Mouse (Mus musculus) megakaryocyte-erythroid progenitor cell, adult 5-6 weeks (primary cell): ENCODE results near the gene Klhl40. TPM values are rescaled to one million over a fixed set of nuclear protein-coding genes. Genes with fewer than 3 reads are reported as not detected.

Source experiments
- ATAC-seq: replicated peaks from 2 replicates; pipeline ENCODE4 v1.8.0; 2016; ENCODE audit warnings: mild to moderate bottlenecking, inconsistent platforms; ENCODE audit not compliant: severe bottlenecking, poor library complexity, low FRiP score, low TSS enrichment
- total RNA-seq, 2 experiments: library from RNA; stranded (forward) in 1 of 2; stranded (reverse) in 1 of 2; fragments of 200-1000, 215-1000 nt in 1 of 2; fragments of >200 nt in 1 of 2; fragmentation: Nextera tagmentation in 1 of 2; gene quantifications; 2 replicates each; pipeline ENCODE4 v1.2.3; 2014 to 2017

The Klhl40 gene
- total RNA-seq, 2 experiments from 2014 or later: not detected

DNA sequence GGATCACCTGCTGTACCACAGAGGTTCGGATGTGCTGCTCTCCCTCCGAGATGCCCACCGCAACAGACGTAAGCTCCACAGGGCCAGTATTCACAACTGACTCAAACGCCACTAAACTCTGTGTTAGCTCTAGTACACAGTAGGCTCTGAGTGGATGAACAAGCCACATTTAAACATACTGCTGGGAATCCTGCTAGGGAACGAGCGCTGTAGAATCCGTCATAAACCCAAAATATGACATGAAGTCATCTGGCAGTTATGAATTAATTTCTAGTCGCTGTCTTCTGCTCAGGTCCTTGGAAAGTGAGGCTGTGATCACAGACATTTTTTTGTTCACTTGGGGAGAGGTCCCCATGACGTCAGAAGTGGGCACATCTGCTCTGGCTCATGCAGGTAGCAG is 1.5 kb upstream of the Klhl40 start:
- no peak for ATAC-seq

DNA sequence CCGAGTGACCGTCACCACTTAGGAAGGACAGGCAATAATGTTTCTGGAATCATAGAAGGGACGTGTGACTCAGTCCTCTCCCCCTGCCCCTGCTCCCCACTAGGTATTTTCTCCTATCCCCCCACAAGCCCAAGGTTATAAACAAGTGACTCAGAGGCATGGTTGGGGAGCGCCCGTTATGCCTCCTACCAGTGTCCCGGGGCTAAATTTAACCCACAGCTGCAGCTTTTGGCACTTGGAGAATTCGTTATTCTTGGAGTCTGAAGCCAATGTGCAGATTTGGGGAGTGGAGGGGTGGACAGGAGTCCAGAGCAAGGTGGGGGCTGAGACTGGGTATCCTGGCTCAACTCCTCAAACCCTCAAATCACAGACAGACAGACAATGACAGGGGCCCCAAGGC is 896 bp upstream of the Klhl40 start:
- no peak for ATAC-seq

DNA sequence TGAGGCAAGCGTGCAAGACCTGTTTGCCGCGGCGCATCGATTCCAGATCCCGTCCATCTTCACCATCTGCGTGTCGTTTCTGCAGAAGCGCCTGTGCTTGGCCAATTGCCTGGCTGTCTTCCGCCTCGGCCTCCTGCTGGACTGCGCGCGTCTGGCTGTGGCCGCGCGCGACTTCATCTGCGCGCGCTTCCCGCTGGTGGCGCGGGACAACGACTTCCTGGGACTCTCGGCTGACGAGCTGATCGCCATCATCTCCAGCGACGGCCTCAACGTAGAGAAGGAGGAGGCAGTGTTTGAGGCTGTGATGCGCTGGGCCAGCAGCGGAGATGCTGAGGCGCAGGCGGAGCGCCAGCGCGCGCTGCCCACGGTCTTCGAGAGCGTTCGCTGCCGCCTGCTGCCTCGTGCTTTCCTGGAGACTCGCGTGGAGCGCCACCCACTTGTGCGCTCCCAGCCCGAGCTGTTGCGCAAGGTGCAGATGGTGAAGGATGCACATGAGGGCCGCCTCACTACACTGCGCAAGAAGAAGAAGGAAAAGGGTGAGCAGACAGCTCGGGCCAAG is 738 bp downstream of the Klhl40 start:
- ATAC-seq: no peak

DNA sequence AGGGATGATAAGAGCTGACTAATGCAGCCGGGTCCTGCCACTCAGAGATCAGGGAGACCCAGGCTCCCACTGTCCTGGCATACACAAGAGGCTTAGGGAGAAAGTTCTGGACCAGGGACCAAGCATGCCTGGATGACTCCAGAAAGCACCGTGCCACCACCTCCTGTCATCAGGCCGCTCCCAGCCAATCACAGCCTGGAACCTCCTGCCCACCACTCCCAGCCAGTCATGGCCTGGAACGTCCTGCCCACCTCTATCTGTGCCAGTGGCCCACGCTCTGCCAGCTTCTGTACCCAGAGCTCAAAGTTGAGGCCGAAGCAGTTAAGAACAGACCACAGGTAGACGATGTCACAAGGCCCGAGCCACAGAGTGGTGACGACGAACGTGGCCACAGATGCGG is 7.4 kb downstream of the Klhl40 start:
- no peak for ATAC-seq

DNA sequence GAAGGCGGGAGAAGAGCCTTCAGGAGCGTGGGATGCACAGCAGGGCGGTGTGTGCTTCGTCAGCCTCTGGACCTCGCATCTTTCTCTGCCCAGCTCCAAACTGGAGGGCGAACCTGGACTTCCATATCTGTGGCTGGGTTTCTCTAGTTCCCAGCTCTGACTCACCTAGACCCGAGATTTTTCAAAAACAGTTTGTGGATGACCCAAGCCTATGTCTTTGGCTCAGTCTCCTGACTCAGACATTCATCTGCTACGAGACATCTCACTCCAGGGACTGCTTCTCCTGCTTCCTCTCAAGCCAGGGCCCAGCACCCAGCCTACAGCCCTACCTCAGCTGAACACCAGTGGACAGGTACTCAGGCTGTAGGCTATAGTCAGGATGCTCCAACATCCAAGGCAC is 7.9 kb downstream of the Klhl40 start:
- no peak for ATAC-seq

DNA sequence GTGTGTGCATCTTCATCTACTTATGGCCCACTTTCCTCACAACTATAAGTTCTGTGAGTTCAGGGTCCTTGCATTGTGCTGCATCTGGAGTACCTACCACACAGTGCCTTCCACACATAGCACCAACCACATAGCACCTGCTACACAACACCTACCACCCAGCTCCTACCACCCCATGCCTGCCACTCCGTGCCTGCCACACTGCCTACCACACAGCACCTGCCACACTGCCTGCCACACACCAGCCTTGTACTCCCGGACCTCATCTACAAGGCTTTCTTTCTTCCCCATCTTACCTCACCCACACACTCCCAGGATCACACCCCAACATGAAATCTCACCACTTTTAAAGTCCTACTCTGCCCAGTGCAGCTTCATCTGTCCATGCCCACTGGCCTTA is 9.0 kb downstream of the Klhl40 start:
- ATAC-seq: no peak

DNA sequence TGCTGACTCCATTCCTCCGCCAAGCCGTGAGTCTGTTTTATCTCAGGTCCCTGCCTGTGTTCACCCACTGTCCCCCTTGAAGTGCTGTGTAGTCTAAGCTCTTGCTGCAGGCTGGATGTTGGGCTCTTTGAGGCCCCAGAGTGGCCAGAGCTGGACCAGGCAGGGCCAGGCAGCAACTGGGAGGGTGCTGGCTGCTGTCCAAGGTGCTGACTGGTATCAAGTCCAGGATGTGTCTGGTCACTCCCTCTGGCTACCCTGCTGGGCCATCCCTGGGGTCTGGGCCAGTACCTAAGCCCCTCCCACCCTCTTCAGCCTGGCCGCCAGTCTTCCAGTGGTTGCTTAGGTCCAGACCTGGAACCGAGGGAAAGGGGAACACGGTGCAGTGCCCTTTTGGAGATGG is 13.8 kb downstream of the Klhl40 start:
- ATAC-seq: peak; percentile 62

DNA sequence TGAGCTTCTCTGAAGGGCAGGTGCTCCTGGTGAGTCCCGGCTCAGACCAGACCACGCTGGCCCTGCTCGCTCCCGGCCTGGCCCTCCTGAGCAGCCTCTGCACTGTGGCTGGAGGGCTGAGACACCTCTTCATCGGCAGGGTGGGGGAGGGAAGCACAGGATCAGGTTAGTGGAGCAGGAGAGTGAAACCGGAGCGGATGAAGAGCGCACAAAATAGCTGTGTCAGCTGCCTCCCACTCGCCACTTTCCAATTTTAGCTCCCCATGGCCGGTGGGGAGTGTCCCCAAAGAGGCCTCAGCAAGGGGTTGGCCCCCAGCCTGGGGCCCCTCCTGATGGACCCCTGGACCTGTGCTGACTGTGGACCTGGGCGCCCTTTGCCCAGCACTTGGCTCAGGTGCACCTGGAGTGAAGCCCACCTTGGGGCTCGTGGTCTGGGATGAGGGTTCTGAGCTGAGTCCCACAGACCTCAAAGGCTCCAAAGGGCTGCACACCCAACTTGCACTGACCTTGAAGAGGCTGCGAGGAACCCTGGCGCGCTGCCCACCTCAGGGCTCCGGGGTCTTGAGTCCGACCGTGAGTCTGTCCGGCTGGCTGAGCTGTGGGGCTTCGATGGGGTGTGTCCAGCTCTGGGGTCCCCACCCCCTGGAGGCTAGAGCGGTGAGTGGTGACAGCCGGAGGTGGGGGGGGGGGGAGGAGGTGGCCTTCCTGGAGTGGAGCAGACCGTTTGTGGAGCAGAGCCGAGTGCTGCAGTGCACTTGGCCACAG is 14.5 kb downstream of the Klhl40 start, which contains the start of gene Hhatl:
Hhatl (minus strand) TSS at position 751 of the 765 bp plus-strand sequence.
- ATAC-seq: no peak

DNA sequence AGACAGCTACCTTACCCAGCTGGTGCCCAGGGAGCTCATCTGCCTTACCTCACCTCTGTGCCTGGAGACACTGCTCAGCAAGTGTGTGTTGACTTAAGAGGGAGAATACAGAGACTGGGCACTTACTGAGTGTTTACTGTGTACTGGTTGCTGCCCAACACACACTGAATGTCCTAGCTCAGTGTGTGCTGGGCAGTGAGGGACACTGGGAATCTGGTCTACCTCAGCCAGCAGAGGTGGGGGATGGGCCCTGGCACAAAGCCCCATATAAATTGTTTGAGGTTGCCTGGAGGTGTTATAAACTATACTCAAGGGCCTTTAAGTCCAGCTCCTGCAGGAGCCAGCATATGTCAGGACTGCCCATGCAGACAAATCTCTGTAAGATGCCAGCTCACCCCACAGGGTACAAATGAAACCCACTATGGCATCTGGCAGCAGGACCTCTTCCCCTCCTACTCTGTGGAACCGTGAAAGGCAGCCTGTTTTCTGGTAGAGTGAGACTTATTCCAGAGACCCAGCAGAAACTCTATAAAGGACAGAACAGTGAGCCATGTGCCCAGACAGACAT is 17.6 kb downstream of the Klhl40 start:
- ATAC-seq: no peak

DNA sequence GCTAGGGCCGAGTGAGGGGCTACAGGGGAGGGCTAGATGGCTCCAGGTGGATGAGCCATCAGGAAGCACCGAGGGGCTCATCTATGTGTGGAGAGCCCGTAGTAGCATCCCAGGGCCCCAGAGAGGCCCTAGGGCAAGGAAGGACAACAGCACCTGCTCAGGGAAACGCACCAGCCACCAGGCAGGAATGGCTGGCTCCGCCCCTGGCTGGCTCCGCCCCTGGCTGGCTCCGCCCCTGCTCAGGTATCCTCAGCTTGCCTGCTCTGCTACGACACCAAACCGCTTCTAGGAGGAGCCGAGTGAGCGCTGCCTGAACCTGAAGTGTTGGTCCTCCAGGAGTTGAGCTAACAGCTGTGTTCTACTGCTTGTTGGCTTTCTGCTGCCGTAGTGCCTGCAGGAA is 20.3 kb downstream of the Klhl40 start:
- no peak for ATAC-seq

DNA sequence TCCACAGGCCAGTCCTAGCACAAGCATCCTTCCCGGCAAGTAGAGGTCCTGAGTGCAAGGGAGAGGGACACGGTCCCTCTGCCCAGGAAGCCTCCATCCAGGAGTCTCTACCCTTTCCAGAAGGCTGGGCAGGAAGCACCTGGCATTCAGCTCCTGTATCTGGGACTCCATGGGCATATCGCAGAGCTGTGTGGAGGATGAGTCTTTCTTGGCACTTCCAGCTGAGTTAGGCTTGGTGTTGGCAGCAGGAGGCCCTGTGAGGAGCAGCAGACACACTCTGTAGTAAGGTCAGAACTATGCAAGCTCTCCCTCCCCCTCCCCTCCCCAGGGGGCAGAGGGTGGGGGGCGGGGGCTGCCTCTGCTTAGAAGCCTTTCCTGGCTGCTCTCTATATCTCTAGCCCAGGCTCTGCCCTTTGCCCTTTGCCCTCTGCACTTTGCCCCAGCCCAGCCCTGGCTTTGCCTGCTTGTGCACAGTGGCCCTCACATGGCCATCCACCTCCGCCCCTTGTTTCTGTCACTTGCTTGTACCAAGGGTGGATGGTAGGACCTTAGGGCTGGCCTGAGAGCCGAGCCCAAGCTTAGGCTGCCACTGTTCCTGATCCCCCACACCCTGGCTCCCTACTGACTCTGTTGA is 21.6 kb downstream of the Klhl40 start:
- no peak for ATAC-seq

DNA sequence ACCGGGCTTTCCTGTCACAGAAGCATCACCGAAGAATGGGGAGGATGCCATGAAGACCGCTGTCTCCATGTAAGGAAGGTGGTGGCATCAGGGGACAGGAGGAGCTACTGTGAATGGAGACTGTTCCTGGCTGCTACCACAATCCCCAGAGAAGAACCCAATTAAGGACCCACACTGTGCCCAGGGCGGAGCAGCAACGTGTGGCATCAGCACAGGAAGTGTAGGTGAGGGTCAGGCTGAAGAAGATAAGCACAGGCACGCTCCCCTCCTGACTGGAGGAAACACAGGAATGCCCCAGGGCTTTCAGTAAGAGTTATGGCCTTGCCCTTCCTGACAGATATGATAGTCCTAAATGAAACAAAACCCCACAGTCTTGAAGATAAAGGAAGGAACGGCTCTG is 25.3 kb downstream of the Klhl40 start:
- ATAC-seq: peak; percentile 49; the same call in 1 of the 2 replicates

DNA sequence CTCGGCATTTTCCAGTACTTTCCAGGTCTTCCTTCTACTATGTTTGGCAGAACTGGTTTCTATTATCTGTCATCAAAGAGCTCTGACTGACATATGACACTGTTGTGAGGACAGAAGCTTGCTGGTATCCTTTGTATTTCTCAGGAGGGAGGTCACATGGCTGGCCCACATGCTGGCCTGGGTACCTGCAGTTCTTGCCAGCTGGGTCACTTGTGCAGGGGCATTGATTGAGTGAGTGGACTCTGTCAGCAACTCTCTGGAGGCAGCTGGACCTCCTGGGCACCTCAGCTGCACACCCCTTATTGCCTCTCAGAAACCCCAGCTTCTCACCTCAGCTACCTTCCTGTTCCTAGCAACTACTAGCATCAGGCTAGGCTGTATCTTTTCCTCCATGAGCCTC is 30.1 kb downstream of the Klhl40 start:
- ATAC-seq: no peak

DNA sequence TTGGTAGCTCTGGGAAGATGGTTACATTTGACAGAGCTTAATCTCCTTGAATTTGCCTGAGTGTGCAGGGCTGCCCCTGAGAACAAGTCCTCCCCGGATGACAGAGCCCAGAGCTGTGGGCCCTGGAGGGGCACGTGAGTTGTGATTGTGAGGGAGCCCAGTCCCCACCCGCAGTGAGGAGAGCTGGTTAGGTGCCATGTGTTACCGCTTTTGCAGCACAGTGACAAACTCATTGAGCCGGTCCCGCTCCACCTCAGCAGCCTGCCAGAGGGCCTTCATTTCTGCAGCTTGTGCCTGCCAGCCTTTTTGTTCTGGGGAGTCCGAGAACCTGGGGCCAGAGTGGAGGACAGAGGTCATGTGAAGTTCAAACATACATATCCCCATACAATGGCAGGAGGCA is 30.5 kb downstream of the Klhl40 start:
- ATAC-seq: no peak

DNA sequence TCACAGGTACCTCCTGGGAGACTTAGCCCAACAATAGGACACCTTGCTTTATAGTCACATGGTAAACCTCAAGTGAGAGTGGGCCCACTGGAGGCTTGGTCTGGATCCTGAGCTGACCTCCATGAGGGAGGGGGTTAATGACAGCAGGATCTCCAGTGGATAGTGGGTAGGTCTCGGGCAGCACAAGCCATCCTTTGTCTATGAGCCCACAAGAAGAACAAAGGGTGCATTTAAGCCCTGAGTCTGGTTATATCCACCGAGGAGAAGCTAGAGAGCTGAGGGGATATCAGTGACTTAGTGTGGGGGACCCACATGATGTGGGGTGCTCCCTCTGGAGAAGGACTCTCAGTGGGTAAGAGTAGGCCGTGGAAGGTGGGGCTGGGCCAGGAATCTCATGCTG is 31.1 kb downstream of the Klhl40 start:
- ATAC-seq: no peak

DNA sequence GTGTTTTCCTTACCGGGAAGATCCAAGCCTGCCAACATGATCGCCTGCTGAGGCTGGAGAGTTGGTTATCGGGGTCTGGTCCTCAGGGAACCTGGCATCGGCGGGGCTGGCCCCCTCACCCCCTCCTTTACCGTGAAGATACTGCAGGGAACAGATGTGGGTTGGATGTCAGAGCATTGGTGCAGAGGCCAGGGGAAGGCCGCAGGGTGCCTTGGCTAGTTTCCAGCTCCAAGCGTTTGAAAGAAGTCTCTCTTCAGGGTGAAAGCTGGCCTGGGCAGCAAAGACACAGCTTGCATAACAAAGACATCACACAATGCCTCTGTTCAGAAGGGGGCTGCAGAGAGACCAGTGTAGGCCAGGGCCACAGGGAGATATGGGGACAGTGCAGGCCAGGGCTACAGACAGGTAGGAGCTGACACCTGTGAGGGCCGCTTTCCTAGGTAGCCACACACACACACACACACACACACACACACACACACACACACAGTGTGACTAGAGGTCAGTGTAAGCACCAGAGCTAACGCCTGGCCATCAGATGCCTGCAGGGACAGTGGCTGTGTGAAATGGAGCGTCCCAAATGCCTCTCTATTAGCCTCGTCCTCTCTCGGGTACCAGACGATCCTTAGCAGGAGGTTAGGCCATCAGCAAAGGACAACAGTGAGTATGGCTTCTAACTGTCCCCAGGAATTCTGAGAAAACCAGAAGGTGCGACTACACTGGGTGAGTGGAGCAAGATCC is 32.8 kb downstream of the Klhl40 start:
- no peak for ATAC-seq

DNA sequence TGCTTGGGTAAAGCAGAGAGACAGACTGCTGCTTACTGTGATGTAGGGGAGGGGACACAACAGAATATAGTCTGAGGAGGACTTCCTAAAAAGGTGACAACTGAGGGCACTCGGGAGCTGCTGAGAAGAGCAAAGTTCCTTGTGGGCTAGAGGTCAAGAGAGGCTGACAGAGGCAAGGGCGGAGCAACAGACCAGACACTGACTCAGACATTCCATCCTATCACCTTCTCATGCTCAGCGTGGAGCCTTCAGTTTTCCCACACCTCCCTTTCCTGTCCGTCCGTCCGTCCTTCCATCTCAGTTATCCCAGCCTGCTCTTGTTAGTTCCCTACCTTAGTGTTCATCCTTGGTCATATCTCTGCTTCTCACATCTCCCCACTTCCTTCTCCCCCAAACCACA is 37.8 kb downstream of the Klhl40 start:
- no peak for ATAC-seq

DNA sequence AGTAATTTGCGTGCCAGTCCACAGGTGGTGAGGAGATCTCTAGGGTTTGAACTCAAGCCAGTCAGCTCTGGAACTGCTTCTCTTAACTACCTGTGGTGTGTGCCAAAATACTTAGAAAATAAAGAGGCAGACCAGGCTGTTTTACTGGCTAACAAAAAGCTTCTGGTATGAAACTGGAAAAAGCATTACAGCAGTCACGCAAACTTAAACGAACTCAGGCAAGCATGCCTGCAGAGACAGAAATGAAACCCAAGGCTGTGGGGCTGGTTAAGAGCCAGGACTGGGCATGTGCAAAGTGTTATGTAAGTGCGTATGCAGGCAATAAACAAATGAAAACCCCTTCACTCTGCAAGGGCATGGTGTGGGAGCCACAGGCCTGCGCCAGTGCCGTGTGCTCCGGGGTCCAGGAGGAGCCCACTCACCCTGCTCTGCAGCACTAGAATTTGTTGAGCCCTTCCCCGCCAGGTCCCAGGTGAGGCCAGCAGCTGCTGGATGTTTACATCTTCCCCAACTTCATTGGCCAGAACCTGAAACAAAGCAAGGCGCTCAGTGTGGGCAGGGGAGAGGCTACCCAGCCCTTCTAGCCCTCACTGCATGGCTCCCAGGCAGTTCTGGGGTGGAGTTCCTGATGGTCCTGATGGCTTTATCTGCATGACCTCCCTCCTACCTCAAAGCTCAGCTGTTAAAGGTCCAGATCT is 41.8 kb downstream of the Klhl40 start:
- ATAC-seq: no peak

DNA sequence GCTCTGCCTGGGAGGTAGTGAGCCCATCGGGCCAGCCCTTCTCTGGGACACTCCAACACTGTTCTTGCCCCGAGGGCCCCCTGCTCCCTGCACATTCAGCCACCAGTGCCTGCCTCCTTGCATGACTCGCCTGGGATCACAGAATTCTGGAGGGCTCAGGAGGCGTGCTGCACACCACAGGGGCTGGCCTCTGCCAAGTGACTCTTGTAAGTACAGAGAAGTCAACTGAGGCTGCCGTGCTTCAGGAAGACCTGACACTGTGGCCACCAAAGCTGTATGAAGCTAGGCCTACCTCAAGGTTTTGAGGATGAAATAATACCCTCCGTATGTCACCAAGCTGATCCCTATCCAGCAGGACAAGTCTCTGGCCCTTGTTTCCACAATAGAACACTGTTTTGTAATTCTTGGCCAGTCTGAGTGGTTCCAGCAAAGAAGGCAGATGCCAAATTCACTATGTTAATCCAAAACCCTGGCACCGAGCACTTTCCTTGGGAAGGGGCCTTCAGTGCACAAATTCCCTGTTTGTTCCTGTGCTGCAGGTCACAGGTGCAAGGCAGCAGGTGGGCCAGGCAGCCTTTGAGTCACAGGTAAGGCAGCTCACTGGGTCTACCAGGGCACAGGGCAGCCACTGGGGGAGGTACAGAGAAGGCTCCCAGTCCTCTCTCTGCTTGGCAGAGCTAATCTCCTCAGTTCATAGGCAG is 42.5 kb downstream of the Klhl40 start:
- ATAC-seq: no peak
